Mouse (Mus musculus): Measurements from ENCODE around the gene Slc25a10. TPM values are rescaled to one million over a fixed set of nuclear protein-coding genes. Genes with fewer than 3 reads are reported as not detected.

Slc25a10 gene
- 68.3 and 75.0 TPM in 2 replicates for polyA plus RNA-seq (2012; rRNA removed)

DNA sequence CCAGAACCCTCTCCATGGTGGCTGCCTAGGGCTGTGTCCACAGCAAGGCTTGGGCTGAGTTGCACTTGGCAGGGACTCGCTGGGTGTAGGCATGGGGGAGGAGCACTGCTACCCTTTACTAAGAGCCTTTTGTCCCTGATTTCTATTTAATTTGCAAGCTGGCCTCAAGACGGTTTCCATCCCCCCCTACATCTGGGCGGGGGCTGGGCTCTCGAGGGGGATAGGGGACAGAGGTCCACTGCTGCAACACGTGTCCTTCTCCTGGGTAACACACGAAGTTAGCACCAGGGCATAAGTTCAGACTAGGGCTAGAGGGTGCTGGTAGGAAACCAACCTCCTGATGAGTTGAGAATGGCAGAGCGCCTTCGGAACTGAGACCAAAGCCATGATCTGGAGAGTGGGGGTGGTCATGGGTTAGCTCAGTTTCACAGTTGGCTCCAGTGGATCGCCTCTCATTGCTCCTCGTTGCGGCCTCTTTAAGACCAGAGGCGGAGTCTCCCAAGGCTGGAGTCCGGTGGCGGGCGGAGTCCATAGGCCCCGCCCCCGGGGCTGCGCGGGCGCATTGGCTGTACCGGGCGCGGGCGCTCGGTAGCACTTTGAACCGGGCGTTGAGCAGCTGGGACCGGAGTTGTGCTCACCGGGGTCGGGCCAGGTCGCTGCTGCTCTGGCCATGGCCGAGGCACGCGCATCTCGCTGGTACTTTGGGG lies at the start of gene Slc25a10:
Slc25a10 (plus strand) TSS at position 524 of the 707 bp plus-strand sequence.
- Histone ChIP-seq H3K36me3 (ENCODE audit: control insufficient read depth, insufficient read depth, low read length) (no peaks in the 10 kb centered on the region; the same call in 1 of the 2 replicates), H3K27ac (ENCODE audit: control insufficient read depth, insufficient read depth, low read depth, low read length) (peak within 1 kb of the TSS; percentile 59; the same call in 1 of the 2 replicates), H3K4me1 (ENCODE audit: control insufficient read depth, insufficient read depth, low read length) (peaks cover 11% of the 10 kb centered on the region), H3K27me3 (ENCODE audit: control insufficient read depth, insufficient read depth, low read length) (no peaks in the 10 kb centered on the region), H3K4me3 (ENCODE audit: control insufficient read depth, low read depth, low read length) (peak within 1 kb of the TSS; percentile 96)
- no peak; the same call in 1 of the 2 replicates for TF ChIP-seq CTCF (IDR thresholded peaks at IDR 0.05; ENCODE audit: control insufficient read depth, insufficient read depth, insufficient replicate concordance, low read depth, low read length)
- 0 out of 2 replicates have a peak, but pooled peaks have one; percentile 14 for TF ChIP-seq POLR2A (IDR thresholded peaks at IDR 0.05; ENCODE audit: control insufficient read depth, low read depth, low read length)

DNA sequence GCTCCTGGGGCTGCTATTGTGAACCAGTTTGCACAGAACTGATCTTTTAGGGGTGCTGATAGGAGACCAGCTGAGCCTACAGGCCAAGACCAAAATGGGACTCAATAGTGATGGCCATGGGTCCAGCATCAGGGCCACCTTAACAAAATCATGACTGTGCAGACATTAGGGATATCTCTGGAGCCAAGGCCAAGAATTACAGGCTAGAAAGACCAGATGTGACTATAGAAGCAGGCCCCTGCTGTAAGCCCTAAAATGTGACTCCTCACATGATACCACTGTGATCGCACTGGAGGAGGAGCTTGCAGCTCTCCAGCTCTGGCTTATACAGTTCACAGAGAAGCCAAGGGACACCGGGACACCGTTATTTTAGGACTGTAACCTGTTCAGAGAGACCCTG lies 49.3 kb upstream of the Slc25a10 start, which contains the start of gene Tspan10:
Tspan10 (plus strand) TSS at position 301 of the 400 bp plus-strand sequence.
- Histone ChIP-seq H3K27ac (ENCODE audit: control insufficient read depth, insufficient read depth, low read depth, low read length) (no peak within 1 kb of the TSS), H3K27me3 (ENCODE audit: control insufficient read depth, insufficient read depth, low read length) (no peaks in the 10 kb centered on the region), H3K4me3 (ENCODE audit: control insufficient read depth, low read depth, low read length) (no peak within 1 kb of the TSS), H3K36me3 (ENCODE audit: control insufficient read depth, insufficient read depth, low read length) (no peaks in the 10 kb centered on the region), H3K4me1 (ENCODE audit: control insufficient read depth, insufficient read depth, low read length) (no peaks in the 10 kb centered on the region)
- TF ChIP-seq POLR2A (IDR thresholded peaks at IDR 0.05; ENCODE audit: control insufficient read depth, low read depth, low read length) (no peak), CTCF (IDR thresholded peaks at IDR 0.05; ENCODE audit: control insufficient read depth, insufficient read depth, insufficient replicate concordance, low read depth, low read length) (no peak)

- TF ChIP-seq POLR2A (IDR thresholded peaks at IDR 0.05; ENCODE audit: control insufficient read depth, low read depth, low read length): no peak
- no peak for TF ChIP-seq CTCF (IDR thresholded peaks at IDR 0.05; ENCODE audit: control insufficient read depth, insufficient read depth, insufficient replicate concordance, low read depth, low read length)
- Histone ChIP-seq H3K27ac (ENCODE audit: control insufficient read depth, insufficient read depth, low read depth, low read length) (no peak overlapping the region), H3K4me3 (ENCODE audit: control insufficient read depth, low read depth, low read length) (no peak overlapping the region), H3K27me3 (ENCODE audit: control insufficient read depth, insufficient read depth, low read length) (no peaks in the 10 kb centered on the region), H3K36me3 (ENCODE audit: control insufficient read depth, insufficient read depth, low read length) (no peaks in the 10 kb centered on the region), H3K4me1 (ENCODE audit: control insufficient read depth, insufficient read depth, low read length) (no peaks in the 10 kb centered on the region)
These were observed 48.8 kb upstream of the Slc25a10 start for GRCm38 (mm10) chr11:120442765-120443280.

DNA sequence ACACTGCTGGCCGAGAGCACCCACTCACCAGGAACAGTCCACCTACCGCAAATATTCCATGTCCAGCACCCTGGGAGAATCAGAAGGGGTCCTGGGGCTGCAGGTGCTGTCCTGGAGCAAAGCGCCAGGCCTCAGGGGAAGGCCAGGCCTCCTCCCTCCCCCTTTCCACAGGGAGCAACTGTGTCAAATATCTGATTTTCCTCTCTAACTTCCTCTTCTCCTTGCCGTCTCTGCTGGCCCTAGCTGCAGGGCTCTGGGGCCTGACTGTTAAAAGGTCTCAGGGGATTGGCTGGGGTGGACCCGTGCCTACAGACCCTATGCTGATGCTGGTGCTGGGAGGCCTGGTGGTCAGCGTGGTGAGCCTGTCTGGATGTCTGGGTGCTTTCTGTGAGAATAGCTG lies 47.5 kb upstream of the Slc25a10 start:
- H3K4me1 ChIP-seq (ENCODE audit: control insufficient read depth, insufficient read depth, low read length): no peaks in the 10 kb centered on the region
- no peaks in the 10 kb centered on the region for H3K36me3 ChIP-seq (ENCODE audit: control insufficient read depth, insufficient read depth, low read length)
- no peak for TF ChIP-seq POLR2A (IDR thresholded peaks at IDR 0.05; ENCODE audit: control insufficient read depth, low read depth, low read length)
- TF ChIP-seq CTCF (IDR thresholded peaks at IDR 0.05; ENCODE audit: control insufficient read depth, insufficient read depth, insufficient replicate concordance, low read depth, low read length): no peak

GRCm38 (mm10) chr11:120445475-120445874 lies 46.2 kb upstream of the Slc25a10 start:
- TF ChIP-seq POLR2A (IDR thresholded peaks at IDR 0.05; ENCODE audit: control insufficient read depth, low read depth, low read length): no peak
- TF ChIP-seq CTCF (IDR thresholded peaks at IDR 0.05; ENCODE audit: control insufficient read depth, insufficient read depth, insufficient replicate concordance, low read depth, low read length): no peak
- Histone ChIP-seq H3K4me1 (ENCODE audit: control insufficient read depth, insufficient read depth, low read length) (no peaks in the 10 kb centered on the region), H3K27me3 (ENCODE audit: control insufficient read depth, insufficient read depth, low read length) (no peaks in the 10 kb centered on the region), H3K4me3 (ENCODE audit: control insufficient read depth, low read depth, low read length) (no peak overlapping the region), H3K36me3 (ENCODE audit: control insufficient read depth, insufficient read depth, low read length) (no peaks in the 10 kb centered on the region), H3K27ac (ENCODE audit: control insufficient read depth, insufficient read depth, low read depth, low read length) (no peak overlapping the region)

More for the DNA sequence above, 47.5 kb upstream of the Slc25a10 start:
- no peak overlapping the region for H3K4me3 ChIP-seq (ENCODE audit: control insufficient read depth, low read depth, low read length)
- H3K27ac ChIP-seq (ENCODE audit: control insufficient read depth, insufficient read depth, low read depth, low read length): no peak overlapping the region
- no peaks in the 10 kb centered on the region for H3K27me3 ChIP-seq (ENCODE audit: control insufficient read depth, insufficient read depth, low read length)

DNA sequence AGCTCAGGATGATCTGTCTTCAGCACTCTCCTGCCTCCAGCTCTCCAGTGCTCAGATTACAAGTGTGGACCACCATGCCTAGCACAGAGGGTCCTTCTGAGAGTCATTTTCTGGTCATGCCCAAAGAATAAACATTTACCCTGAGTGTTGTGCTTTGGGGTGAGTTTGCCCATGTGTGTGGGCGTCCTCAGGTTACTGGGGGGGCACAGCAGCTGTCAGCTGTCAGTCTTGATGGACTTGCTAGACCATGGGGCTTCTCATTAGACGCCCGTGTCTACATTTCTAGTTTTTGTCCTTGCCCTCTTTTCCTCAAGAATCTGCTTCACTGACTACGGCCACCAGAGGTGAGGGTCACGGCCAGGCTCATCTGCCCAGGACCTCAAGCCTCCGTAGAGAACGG lies 44.5 kb upstream of the Slc25a10 start:
- TF ChIP-seq POLR2A (IDR thresholded peaks at IDR 0.05; ENCODE audit: control insufficient read depth, low read depth, low read length) (no peak), CTCF (IDR thresholded peaks at IDR 0.05; ENCODE audit: control insufficient read depth, insufficient read depth, insufficient replicate concordance, low read depth, low read length) (no peak)
- H3K27ac ChIP-seq (ENCODE audit: control insufficient read depth, insufficient read depth, low read depth, low read length): no peak overlapping the region
- no peaks in the 10 kb centered on the region for H3K27me3 ChIP-seq (ENCODE audit: control insufficient read depth, insufficient read depth, low read length)
- H3K4me1 ChIP-seq (ENCODE audit: control insufficient read depth, insufficient read depth, low read length): no peaks in the 10 kb centered on the region
- H3K4me3 ChIP-seq (ENCODE audit: control insufficient read depth, low read depth, low read length): no peak overlapping the region
- no peaks in the 10 kb centered on the region for H3K36me3 ChIP-seq (ENCODE audit: control insufficient read depth, insufficient read depth, low read length)

GRCm38 (mm10) chr11:120452246-120452645 lies 39.4 kb upstream of the Slc25a10 start:
- no peak for TF ChIP-seq CTCF (IDR thresholded peaks at IDR 0.05; ENCODE audit: control insufficient read depth, insufficient read depth, insufficient replicate concordance, low read depth, low read length)
- TF ChIP-seq POLR2A (IDR thresholded peaks at IDR 0.05; ENCODE audit: control insufficient read depth, low read depth, low read length): no peak
- Histone ChIP-seq H3K27me3 (ENCODE audit: control insufficient read depth, insufficient read depth, low read length) (no peaks in the 10 kb centered on the region), H3K4me1 (ENCODE audit: control insufficient read depth, insufficient read depth, low read length) (no peaks in the 10 kb centered on the region)

More at GRCm38 (mm10) chr11:120452246-120452645, 39.4 kb upstream of the Slc25a10 start:
- H3K27ac ChIP-seq (ENCODE audit: control insufficient read depth, insufficient read depth, low read depth, low read length): no peak overlapping the region
- H3K36me3 ChIP-seq (ENCODE audit: control insufficient read depth, insufficient read depth, low read length): no peaks in the 10 kb centered on the region
- H3K4me3 ChIP-seq (ENCODE audit: control insufficient read depth, low read depth, low read length): no peak overlapping the region

All from testis, adult 2 months (tissue).